Mouse (Mus musculus) embryonic facial prominence, embryonic 11.5 days (tissue): ENCODE measurements around the gene Gng12. TPM values are rescaled to one million over a fixed set of nuclear protein-coding genes. Genes with fewer than 3 reads are reported as not detected.

Experiments
- ATAC-seq: fragments of 200-750 bp; cut with Nextera tagmentation; replicated peaks from 2 replicates; pipeline ENCODE4 v1.8.0; 2017; ENCODE audit warnings: low read depth; ENCODE audit not compliant: insufficient number of reproducible peaks, low FRiP score, low TSS enrichment
- DNase-seq: peaks from one replicate; pipeline ENCODE4 v3.0.0-alpha.2; 2015; ENCODE audit warnings: low spot score
- H3K27ac ChIP-seq: fragments of 300-500 bp; sonication (generic); replicated peaks from 2 replicates; pipeline ENCODE4 v1.5.1; 2014; ENCODE audit warnings: mild to moderate bottlenecking, low read depth, low read length, control low read depth
- H3K27me3 ChIP-seq: fragments of 300-500 bp; sonication (generic); 2 replicates; pipeline ENCODE4 v1.6.1; 2014; ENCODE audit warnings: mild to moderate bottlenecking, low read length, moderate library complexity, mixed read lengths; ENCODE audit not compliant: control insufficient read depth, insufficient read depth
- H3K36me3 ChIP-seq: fragments of 300-500 bp; sonication (generic); replicated peaks from 2 replicates; pipeline ENCODE4 v1.6.1; 2014; ENCODE audit warnings: low read depth, mild to moderate bottlenecking, low read length, moderate library complexity, mixed read lengths; ENCODE audit not compliant: control insufficient read depth, insufficient read depth
- H3K4me1 ChIP-seq: fragments of 300-500 bp; sonication (generic); 2 replicates; pipeline ENCODE4 v1.6.1; 2014; ENCODE audit warnings: low read length, mixed read lengths; ENCODE audit not compliant: control insufficient read depth, insufficient read depth
- H3K4me2 ChIP-seq: fragments of 300-500 bp; sonication (generic); 2 replicates; pipeline ENCODE4 v1.6.1; 2014; ENCODE audit warnings: low read depth, mild to moderate bottlenecking, control low read depth, low read length, moderate library complexity
- H3K4me3 ChIP-seq: fragments of 300-500 bp; sonication (generic); 2 replicates; pipeline ENCODE4 v1.5.1; 2014; ENCODE audit warnings: low read depth, low read length, control low read depth
- H3K9ac ChIP-seq: fragments of 300-500 bp; sonication (generic); replicated peaks from 2 replicates; pipeline ENCODE4 v1.6.1; 2014; ENCODE audit warnings: mild to moderate bottlenecking, control low read depth, low read length
- H3K9me3 ChIP-seq: fragments of 300-500 bp; sonication (generic); replicated peaks from 2 replicates; pipeline ENCODE4 v1.6.1; 2016; ENCODE audit warnings: mild to moderate bottlenecking, low read length, inconsistent platforms, mixed read lengths; ENCODE audit not compliant: control insufficient read depth
- WGBS: fragments of 180-500 bp; shearing (Covaris S2); extraction: QIAGEN DNeasy Blood & Tissue Kit; methylation state at CpG from one replicate; pipeline ENCODE4 v1.1.7; 2014; 5-methylcytosine and 5-hydroxymethylcytosine counted together
- polyA plus RNA-seq: library from polyadenylated mRNA; unstranded; fragments of >200 nt; fragmentation: Nextera tagmentation; extraction: Ambion mirVana; gene quantifications from 2 replicates; pipeline ENCODE4 v1.2.1, GENCODE M21; 2014

The Gng12 gene
- polyA plus RNA-seq, 1 experiment from 2014 or later, result 67.0 TPM

GRCm38 (mm10) chr6:66965203-66965602 is 69.0 kb downstream of the Gng12 start:
- no peaks in the 10 kb centered on the region for H3K36me3 ChIP-seq
- H3K9ac ChIP-seq, result no peak overlapping the region
- H3K4me1 ChIP-seq, result no peaks in the 10 kb centered on the region
- no peaks in the 10 kb centered on the region for H3K9me3 ChIP-seq
- WGBS, result 82% methylated on average over 4 of the region's 4 CpGs
- ATAC-seq (no peak), DNase-seq (no peak)
- H3K4me3 ChIP-seq, result no peak overlapping the region
- H3K4me2 ChIP-seq, result no peak overlapping the region
- no peaks in the 10 kb centered on the region for H3K27me3 ChIP-seq
- no peak overlapping the region for H3K27ac ChIP-seq

- Histone ChIP-seq H3K9ac (no peak overlapping the region), H3K36me3 (no peaks in the 10 kb centered on the region), H3K4me3 (no peak overlapping the region), H3K9me3 (no peaks in the 10 kb centered on the region), H3K4me1 (no peaks in the 10 kb centered on the region), H3K4me2 (no peak overlapping the region), H3K27me3 (no peaks in the 10 kb centered on the region), H3K27ac (no peak overlapping the region)
- ATAC-seq (no peak), DNase-seq (no peak)
- WGBS, result 64% methylated on average over 2 of the region's 2 CpGs
Measured at GRCm38 (mm10) chr6:66967788-66968187, 71.6 kb downstream of the Gng12 start.

DNA sequence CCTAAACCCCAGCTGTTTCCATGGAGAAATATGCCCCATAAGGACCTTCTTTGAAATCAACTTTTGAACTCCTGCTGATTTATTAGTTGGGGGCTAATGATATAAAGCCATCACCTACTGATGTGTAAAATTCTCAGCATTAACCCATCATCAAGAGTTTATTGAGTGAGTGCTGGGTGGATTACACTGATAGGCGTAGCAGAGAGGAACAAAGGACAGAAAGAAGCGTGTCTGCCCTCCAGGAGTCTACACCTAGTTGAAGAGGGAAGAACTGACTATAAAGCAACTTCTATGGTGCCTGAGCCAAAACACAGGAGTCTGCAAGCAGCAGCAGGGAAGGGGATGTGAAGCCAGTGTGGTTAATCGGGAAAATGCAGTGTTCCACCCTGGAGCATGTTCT is 73.2 kb downstream of the Gng12 start:
- H3K9ac ChIP-seq, result no peak overlapping the region
- no peak for ATAC-seq
- H3K27me3 ChIP-seq, result no peaks in the 10 kb centered on the region

GRCm38 (mm10) chr6:66972300-66972699 is 76.1 kb downstream of the Gng12 start:
- no peak overlapping the region for H3K4me2 ChIP-seq
- no peaks in the 10 kb centered on the region for H3K9me3 ChIP-seq
- DNase-seq, result no peak
- no peak for ATAC-seq
- no peaks in the 10 kb centered on the region for H3K36me3 ChIP-seq
- 71% methylated on average over 8 of the region's 8 CpGs for WGBS
- H3K27ac ChIP-seq, result no peak overlapping the region
- no peaks in the 10 kb centered on the region for H3K27me3 ChIP-seq
- no peaks in the 10 kb centered on the region for H3K4me1 ChIP-seq
- no peak overlapping the region for H3K4me3 ChIP-seq
- no peak overlapping the region for H3K9ac ChIP-seq

More for the DNA sequence above, 73.2 kb downstream of the Gng12 start:
- Histone ChIP-seq H3K27ac (no peak overlapping the region), H3K4me3 (no peak overlapping the region), H3K36me3 (no peaks in the 10 kb centered on the region), H3K4me1 (no peaks in the 10 kb centered on the region), H3K9me3 (no peaks in the 10 kb centered on the region), H3K4me2 (no peak overlapping the region)
- no peak for DNase-seq
- WGBS, result 57% methylated on average over 3 of the region's 3 CpGs

- DNase-seq (no peak), ATAC-seq (no peak)
- Histone ChIP-seq H3K36me3 (no peaks in the 10 kb centered on the region), H3K27me3 (no peaks in the 10 kb centered on the region), H3K9ac (no peak overlapping the region), H3K9me3 (no peaks in the 10 kb centered on the region), H3K27ac (no peak overlapping the region), H3K4me2 (no peak overlapping the region), H3K4me3 (no peak overlapping the region), H3K4me1 (no peaks in the 10 kb centered on the region)
- WGBS, result 22% methylated on average over 3 of the region's 3 CpGs
Measured at GRCm38 (mm10) chr6:66973180-66973579, 77.0 kb downstream of the Gng12 start.

DNA sequence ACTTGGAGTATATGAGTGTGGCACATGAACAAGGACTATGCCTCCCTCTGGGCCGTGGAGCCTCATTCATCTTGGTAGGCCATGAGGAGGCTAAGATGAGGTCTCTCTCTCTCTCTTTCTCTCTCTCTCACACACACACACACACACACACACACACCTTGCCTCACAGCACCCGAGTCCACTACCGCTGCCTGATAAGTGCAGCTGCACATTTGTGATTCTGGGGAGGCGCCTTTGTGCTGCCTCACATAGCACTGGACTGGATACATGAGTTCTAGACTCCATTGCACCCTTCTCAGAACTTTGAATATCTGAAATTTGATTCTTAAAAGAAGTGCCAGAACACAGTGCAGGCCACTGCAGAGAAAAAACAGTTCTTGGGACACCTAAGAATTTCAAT is 79.3 kb downstream of the Gng12 start:
- 87% methylated on average over 4 of the region's 4 CpGs for WGBS
- Histone ChIP-seq H3K27me3 (no peaks in the 10 kb centered on the region), H3K9ac (no peak overlapping the region), H3K27ac (no peak overlapping the region), H3K4me2 (no peak overlapping the region), H3K4me3 (no peak overlapping the region), H3K9me3 (no peaks in the 10 kb centered on the region), H3K36me3 (no peaks in the 10 kb centered on the region), H3K4me1 (no peaks in the 10 kb centered on the region)
- DNase-seq, result no peak
- no peak for ATAC-seq

GRCm38 (mm10) chr6:66979197-66979596 is 83.0 kb downstream of the Gng12 start:
- Histone ChIP-seq H3K4me1 (no peaks in the 10 kb centered on the region), H3K27ac (no peak overlapping the region), H3K9me3 (no peaks in the 10 kb centered on the region), H3K9ac (no peak overlapping the region), H3K27me3 (no peaks in the 10 kb centered on the region), H3K36me3 (no peaks in the 10 kb centered on the region), H3K4me2 (no peak overlapping the region), H3K4me3 (no peak overlapping the region)
- DNase-seq (no peak), ATAC-seq (no peak)
- 92% methylated on average over 1 of the region's 1 CpGs for WGBS

- H3K27me3 ChIP-seq, result no peaks in the 10 kb centered on the region
- H3K4me3 ChIP-seq, result no peak overlapping the region
- 82% methylated on average over 4 of the region's 4 CpGs for WGBS
Measured at GRCm38 (mm10) chr6:66980040-66980439, 83.8 kb downstream of the Gng12 start.

More at GRCm38 (mm10) chr6:66980040-66980439, 83.8 kb downstream of the Gng12 start:
- H3K9ac ChIP-seq, result no peak overlapping the region
- ATAC-seq (no peak), DNase-seq (no peak)
- no peaks in the 10 kb centered on the region for H3K36me3 ChIP-seq
- H3K27ac ChIP-seq, result no peak overlapping the region
- no peaks in the 10 kb centered on the region for H3K4me1 ChIP-seq
- H3K4me2 ChIP-seq, result no peak overlapping the region
- no peaks in the 10 kb centered on the region for H3K9me3 ChIP-seq
